Mouse (Mus musculus) heart, embryonic 11.5 days (tissue): Measurements from ENCODE around the gene Znhit2. TPM values are rescaled to one million over a fixed set of nuclear protein-coding genes. Genes with fewer than 3 reads are reported as not detected.

ENCODE experiments used
- ATAC-seq: fragments of 200-750 bp; cut with Nextera tagmentation; replicated peaks from 2 replicates; pipeline ENCODE4 v1.8.0; 2017; ENCODE audit warnings: moderate library complexity; ENCODE audit not compliant: insufficient number of reproducible peaks, low FRiP score, low TSS enrichment
- H3K27ac ChIP-seq: fragments of 300-500 bp; sonication (generic); 2 replicates; pipeline ENCODE4 v1.5.1; 2014; ENCODE audit warnings: mild to moderate bottlenecking, low read depth, low read length
- H3K27me3 ChIP-seq: fragments of 300-500 bp; sonication (generic); 2 replicates; pipeline ENCODE4 v1.6.1; 2014; ENCODE audit warnings: mild to moderate bottlenecking, low read length, mixed read lengths; ENCODE audit not compliant: control insufficient read depth, insufficient read depth
- H3K36me3 ChIP-seq: fragments of 300-500 bp; sonication (generic); 2 replicates; pipeline ENCODE4 v1.6.1; 2014; ENCODE audit warnings: mild to moderate bottlenecking, low read length, moderate library complexity, mixed read lengths; ENCODE audit not compliant: control insufficient read depth, insufficient read depth
- H3K4me1 ChIP-seq: fragments of 300-500 bp; sonication (generic); 2 replicates; pipeline ENCODE4 v1.6.1; 2014; ENCODE audit warnings: low read length; ENCODE audit not compliant: control insufficient read depth, insufficient read depth
- H3K4me2 ChIP-seq: fragments of 300-500 bp; sonication (generic); 2 replicates; pipeline ENCODE4 v1.6.1; 2014; ENCODE audit warnings: mild to moderate bottlenecking, moderate library complexity
- H3K4me3 ChIP-seq: fragments of 300-500 bp; sonication (generic); 2 replicates; pipeline ENCODE4 v1.5.1; 2014; ENCODE audit warnings: low read depth, low read length
- H3K9ac ChIP-seq: fragments of 300-500 bp; sonication (generic); 2 replicates; pipeline ENCODE4 v1.6.1; 2014; ENCODE audit warnings: mild to moderate bottlenecking, low read depth, low read length, moderate library complexity
- H3K9me3 ChIP-seq: fragments of 300-500 bp; sonication (generic); replicated peaks from 2 replicates; pipeline ENCODE4 v1.6.1; 2016; ENCODE audit warnings: low read length; ENCODE audit not compliant: control insufficient read depth
- WGBS: fragments of 180-500 bp; shearing (Covaris S2); extraction: QIAGEN DNeasy Blood & Tissue Kit; methylation state at CpG from one replicate; pipeline ENCODE4 v1.1.7; 2014; ENCODE audit not compliant: insufficient replicate concordance; 5-methylcytosine and 5-hydroxymethylcytosine counted together
- polyA plus RNA-seq: library from polyadenylated mRNA; unstranded; fragments of >200 nt; fragmentation: Nextera tagmentation; extraction: Ambion mirVana; gene quantifications from 2 replicates; pipeline ENCODE4 v1.2.1, GENCODE M21; 2014

The Znhit2 gene
- polyA plus RNA-seq, 1 experiment from 2014 or later: 27.1 TPM

- Histone ChIP-seq H3K4me2 (peak within 1 kb of the TSS; percentile 96), H3K4me3 (peak within 1 kb of the TSS; percentile 64), H3K9ac (peak within 1 kb of the TSS; percentile 77), H3K27me3 (no peaks in the 10 kb centered on the region), H3K4me1 (peaks cover 6% of the 10 kb centered on the region), H3K9me3 (no peaks in the 10 kb centered on the region), H3K36me3 (peaks cover 1% of the 10 kb centered on the region), H3K27ac (peak within 1 kb of the TSS; percentile 67)
- 2% methylated on average over 33 of the region's 33 CpGs for WGBS
- peak; percentile 72 for ATAC-seq
Observed at GRCm38 (mm10) chr19:6076564-6077393, 15.8 kb downstream of the Znhit2 start, which contains the start of gene Vps51. TSS of gene Vps51 (minus strand) at chr19:6077231.

DNA sequence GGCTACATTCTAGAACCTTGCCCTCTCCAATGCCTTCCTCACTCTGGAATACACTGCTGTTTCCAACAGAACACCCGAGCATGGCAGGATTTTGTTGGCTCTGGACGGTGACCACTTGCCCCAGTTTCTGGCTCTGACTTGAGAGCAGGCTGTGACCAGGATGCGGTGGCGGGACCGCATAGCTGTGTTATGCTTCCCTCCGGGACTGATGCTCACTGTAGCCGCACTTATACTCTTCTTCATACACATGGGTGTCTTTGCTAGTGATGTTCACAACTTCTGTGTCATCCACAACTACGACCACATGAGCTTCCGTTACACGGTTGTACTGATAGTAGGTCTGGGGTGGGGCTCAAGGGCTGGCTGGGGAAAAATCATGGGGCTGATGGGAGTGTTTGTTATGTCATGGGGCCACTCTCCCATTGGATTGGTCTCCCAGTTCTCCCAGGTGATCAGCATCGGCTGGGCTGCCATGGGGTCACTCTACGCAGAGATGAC is 19.0 kb downstream of the Znhit2 start, which contains the start of gene Tmem262:
TSS of gene Tmem262 (plus strand) at position 51 of the 498 bp plus-strand sequence.
- no peak for ATAC-seq
- Histone ChIP-seq H3K4me3 (no peak within 1 kb of the TSS), H3K4me1 (peaks cover 14% of the 10 kb centered on the region), H3K27me3 (no peaks in the 10 kb centered on the region), H3K27ac (no peak within 1 kb of the TSS), H3K36me3 (peaks cover 8% of the 10 kb centered on the region), H3K9ac (no peak within 1 kb of the TSS), H3K4me2 (no peak within 1 kb of the TSS), H3K9me3 (no peaks in the 10 kb centered on the region)
- WGBS: 86% methylated on average over 12 of the region's 12 CpGs

DNA sequence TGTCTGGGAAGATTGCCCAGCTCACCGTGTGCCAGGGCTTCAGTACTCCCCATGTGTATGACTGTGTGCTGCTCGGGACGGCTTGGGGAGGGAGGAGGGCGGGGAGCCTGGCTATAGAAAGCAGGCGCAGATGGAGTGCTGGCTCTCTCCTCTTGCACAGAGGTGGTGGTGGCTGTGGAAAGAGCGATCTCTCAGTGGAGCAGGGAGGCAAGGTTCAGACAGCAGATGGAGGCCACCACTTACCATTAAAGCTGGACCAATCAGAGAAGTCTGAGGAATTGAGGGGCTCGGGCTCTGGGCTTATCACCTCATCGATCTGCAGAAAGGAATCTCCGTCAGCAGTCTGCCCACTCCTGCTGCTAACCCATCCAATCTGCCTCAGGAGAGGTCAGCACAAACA is 21.2 kb downstream of the Znhit2 start, which contains the start of gene Gm28374:
TSS of gene Gm28374 (minus strand) at position 101 of the 400 bp plus-strand sequence.
- Histone ChIP-seq H3K9ac (no peak within 1 kb of the TSS), H3K4me3 (no peak within 1 kb of the TSS), H3K27me3 (no peaks in the 10 kb centered on the region), H3K27ac (no peak within 1 kb of the TSS), H3K36me3 (peaks cover 13% of the 10 kb centered on the region), H3K4me1 (peaks cover 11% of the 10 kb centered on the region), H3K9me3 (no peaks in the 10 kb centered on the region), H3K4me2 (no peak within 1 kb of the TSS)
- WGBS: 86% methylated on average over 9 of the region's 9 CpGs
- ATAC-seq: no peak

DNA sequence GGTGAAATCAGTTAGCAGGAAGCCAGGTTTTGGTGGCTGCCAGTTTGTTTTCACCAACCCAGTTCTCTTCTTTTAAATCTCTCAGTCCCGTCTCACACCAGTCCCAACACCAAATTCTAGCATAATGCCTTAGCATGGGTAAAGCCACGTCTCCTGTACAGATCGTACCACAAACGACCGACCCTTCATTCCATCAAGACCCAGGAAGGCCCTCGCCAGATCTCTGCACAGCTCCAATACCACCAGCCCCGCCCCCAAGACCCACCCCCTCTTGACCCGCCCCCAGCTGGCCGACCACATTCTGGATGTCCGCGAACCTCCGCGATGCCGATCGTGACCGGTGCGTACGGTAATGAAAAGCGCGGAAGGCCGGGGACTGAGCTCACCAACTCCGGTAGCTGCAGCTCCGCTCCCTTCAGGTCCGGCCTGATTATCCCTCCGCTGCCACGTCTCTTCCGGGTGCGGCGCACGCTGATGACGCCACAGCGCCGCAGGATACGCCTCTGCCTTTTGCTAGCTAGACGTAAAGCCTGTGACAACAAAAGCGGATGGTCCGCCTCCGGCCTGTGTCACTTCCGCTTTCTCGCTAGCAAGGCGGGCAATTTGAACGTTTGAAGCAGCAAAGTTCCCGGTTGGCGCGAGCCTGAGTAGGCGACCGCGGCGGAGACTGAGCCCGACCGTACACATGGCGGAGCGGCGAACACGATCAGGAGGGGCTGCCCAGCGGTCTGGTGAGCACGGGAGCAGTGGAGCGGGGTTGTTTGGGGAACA is 23.7 kb downstream of the Znhit2 start, which contains the start of the genes Zfpl1 and Cdca5:
TSS of gene Zfpl1 (minus strand) at position 479 of the 771 bp plus-strand sequence.
TSS of gene Cdca5 (plus strand) at position 506 of the 771 bp plus-strand sequence.
- peaks cover 18% of the 10 kb centered on the region for H3K36me3 ChIP-seq
- ATAC-seq: peak; percentile 78
- no peaks in the 10 kb centered on the region for H3K9me3 ChIP-seq
- H3K4me2 ChIP-seq: peak within 1 kb of the TSS; percentile 94
- no peaks in the 10 kb centered on the region for H3K27me3 ChIP-seq
- H3K4me1 ChIP-seq: peaks cover 11% of the 10 kb centered on the region
- peak within 1 kb of the TSS; percentile 78 for H3K9ac ChIP-seq
- under 1% methylated on average over 58 of the region's 58 CpGs for WGBS
- H3K4me3 ChIP-seq: peak within 1 kb of the TSS; percentile 92
- H3K27ac ChIP-seq: peak within 1 kb of the TSS; percentile 64

GRCm38 (mm10) chr19:6085417-6085879 is 24.5 kb downstream of the Znhit2 start:
- Histone ChIP-seq H3K9me3 (no peaks in the 10 kb centered on the region), H3K4me1 (peaks cover 11% of the 10 kb centered on the region), H3K4me2 (peak overlapping the region; percentile 94), H3K36me3 (peaks cover 23% of the 10 kb centered on the region), H3K9ac (peak overlapping the region; percentile 78), H3K4me3 (peak overlapping the region; percentile 92), H3K27me3 (no peaks in the 10 kb centered on the region), H3K27ac (peak overlapping the region; percentile 64)
- WGBS: under 1% methylated on average over 17 of the region's 17 CpGs
- peak; percentile 69 for ATAC-seq

GRCm38 (mm10) chr19:6088841-6089240 is 27.8 kb downstream of the Znhit2 start:
- H3K9me3 ChIP-seq: no peaks in the 10 kb centered on the region
- ATAC-seq: no peak
- H3K9ac ChIP-seq: no peak overlapping the region
- peaks cover 7% of the 10 kb centered on the region for H3K4me1 ChIP-seq
- no peak overlapping the region for H3K27ac ChIP-seq
- peaks cover 23% of the 10 kb centered on the region for H3K36me3 ChIP-seq
- H3K4me2 ChIP-seq: no peak overlapping the region
- no peaks in the 10 kb centered on the region for H3K27me3 ChIP-seq
- WGBS: 94% methylated on average over 13 of the region's 13 CpGs
- no peak overlapping the region for H3K4me3 ChIP-seq

- 91% methylated on average over 7 of the region's 7 CpGs for WGBS
- no peak within 1 kb of the TSS for H3K27ac ChIP-seq
- peaks cover 19% of the 10 kb centered on the region for H3K36me3 ChIP-seq
- H3K27me3 ChIP-seq: no peaks in the 10 kb centered on the region
- no peaks in the 10 kb centered on the region for H3K4me1 ChIP-seq
- no peaks in the 10 kb centered on the region for H3K9me3 ChIP-seq
- no peak within 1 kb of the TSS for H3K9ac ChIP-seq
- H3K4me3 ChIP-seq: no peak within 1 kb of the TSS
- no peak within 1 kb of the TSS for H3K4me2 ChIP-seq
- ATAC-seq: no peak
Observed at GRCm38 (mm10) chr19:6094119-6094518, 33.1 kb downstream of the Znhit2 start, which contains the start of gene AC131692.1. TSS of gene AC131692.1 (plus strand) at chr19:6094419.

- Histone ChIP-seq H3K36me3 (peaks cover 5% of the 10 kb centered on the region; the same call in 1 of the 2 replicates), H3K27ac (no peak overlapping the region), H3K4me2 (no peak overlapping the region), H3K9me3 (no peaks in the 10 kb centered on the region), H3K9ac (no peak overlapping the region), H3K4me1 (no peaks in the 10 kb centered on the region), H3K27me3 (no peaks in the 10 kb centered on the region), H3K4me3 (no peak overlapping the region)
- no peak for ATAC-seq
- WGBS: 81% methylated on average over 3 of the region's 3 CpGs
Observed at GRCm38 (mm10) chr19:6097847-6098246, 36.9 kb downstream of the Znhit2 start.
